8 mouse cellular contexts compared by ENCODE assay signal in the genomic region with DNA sequence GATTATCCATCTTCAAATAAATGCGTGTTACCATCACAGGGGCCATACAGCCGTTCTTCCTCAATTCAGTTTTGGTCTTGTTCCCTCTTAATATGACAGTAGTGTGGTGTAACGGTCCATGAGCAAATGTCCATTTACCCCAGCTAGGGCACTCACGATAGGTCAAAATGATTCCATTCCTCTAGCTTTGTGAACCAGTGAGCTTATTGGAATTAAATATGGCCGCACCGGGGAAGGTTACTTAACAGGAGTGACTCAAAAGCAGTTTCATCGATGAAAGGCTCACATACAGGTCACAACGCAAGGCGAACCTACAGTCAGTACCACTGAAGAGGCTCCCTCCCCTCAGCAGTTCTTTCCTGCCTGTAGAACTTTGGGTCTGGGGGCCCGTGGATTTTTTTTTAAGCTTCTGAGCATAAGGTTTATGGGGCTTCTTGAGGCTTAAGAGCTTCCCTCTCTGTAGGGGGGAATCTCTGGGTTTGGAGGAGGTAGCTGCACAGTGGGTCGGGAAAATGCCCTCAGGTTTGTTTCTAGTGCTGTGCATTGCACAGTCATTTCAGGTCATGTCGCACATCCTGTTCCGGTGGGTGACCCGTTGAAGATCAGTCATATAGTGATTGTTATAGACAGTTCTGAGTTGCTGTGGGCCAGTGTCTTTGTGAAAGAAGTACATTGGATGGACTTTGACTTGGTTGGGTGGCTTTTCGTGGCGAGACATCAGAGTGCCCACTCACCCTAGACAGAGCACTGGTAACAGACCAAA. TPM values are rescaled to one million over a fixed set of nuclear protein-coding genes. Genes with fewer than 3 reads are reported as not detected.
DNase-seq lines count a peak whose midpoint lies in the region; ATAC-seq and TF ChIP-seq lines count a peak whose summit lies in the region.

No protein-coding gene starts in this region.

- H3K27me3 ChIP-seq in kidney, embryonic 14.5 days (ENCODE audit: control insufficient read depth, insufficient read depth, low read length) = no peaks in the 10 kb centered on the region
- no peaks in the 10 kb centered on the region for H3K27me3 ChIP-seq in limb, embryonic 12.5 days
- no peaks in the 10 kb centered on the region for H3K27me3 ChIP-seq in midbrain, postnatal 0 days (ENCODE audit: insufficient read depth, low read length)

- 34% methylated on average over 16 of the region's 16 CpGs for WGBS in kidney, embryonic 14.5 days
- WGBS in limb, embryonic 12.5 days = 37% methylated on average over 16 of the region's 16 CpGs
- 35% methylated on average over 16 of the region's 16 CpGs for whole genome bisulfite sequencing in midbrain, postnatal 0 days

- H3K4me3 ChIP-seq in kidney, embryonic 14.5 days (ENCODE audit: low read length) = peak overlapping the region; percentile 76
- peak overlapping the region; percentile 87 for H3K4me3 ChIP-seq in limb, embryonic 12.5 days (replicated peaks)
- peak overlapping the region; percentile 74 for H3K4me3 ChIP-seq in midbrain, postnatal 0 days (ENCODE audit: low read depth, low read length)

- no peaks in the 10 kb centered on the region for H3K9me3 ChIP-seq in kidney, embryonic 14.5 days (ENCODE audit: control insufficient read depth, low read length)
- H3K9me3 ChIP-seq in limb, embryonic 12.5 days = no peaks in the 10 kb centered on the region
- H3K9me3 ChIP-seq in midbrain, postnatal 0 days (ENCODE audit: low read length) = no peaks in the 10 kb centered on the region

- DNase-seq in kidney, postnatal 36 days = no peak
- DNase-seq in R1 (ENCODE audit: low read depth, low spot score) = peak; percentile 43
- DNase-seq in midbrain, postnatal 0 days (ENCODE audit: low spot score) = peak; percentile 42
- DNase-seq in ovary, adult 18-20 months (ENCODE audit: low spot score) = no peak
- no peak for DNase-seq in ovary, postnatal 10 days (ENCODE audit: low spot score)

- H3K9ac ChIP-seq in kidney, embryonic 14.5 days (ENCODE audit: low read depth, low read length) = peak overlapping the region; percentile 82
- peak overlapping the region; percentile 81 for H3K9ac ChIP-seq in limb, embryonic 12.5 days (replicated peaks)
- H3K9ac ChIP-seq in midbrain, postnatal 0 days (replicated peaks; ENCODE audit: low read length, poor library complexity, severe bottlenecking) = peak overlapping the region; percentile 79

- peak overlapping the region; percentile 73 for H3K4me2 ChIP-seq in kidney, embryonic 14.5 days (replicated peaks; ENCODE audit: low read depth, low read length)
- peak overlapping the region; percentile 77 for H3K4me2 ChIP-seq in limb, embryonic 12.5 days
- H3K4me2 ChIP-seq in midbrain, postnatal 0 days (ENCODE audit: low read depth, low read length, poor library complexity, severe bottlenecking) = peak overlapping the region; percentile 66

- peaks cover 10% of the 10 kb centered on the region for H3K4me1 ChIP-seq in kidney, embryonic 14.5 days (ENCODE audit: control insufficient read depth, insufficient read depth, low read length)
- H3K4me1 ChIP-seq in limb, embryonic 12.5 days (replicated peaks) = peaks cover 13% of the 10 kb centered on the region
- peaks cover 10% of the 10 kb centered on the region for H3K4me1 ChIP-seq in midbrain, postnatal 0 days (ENCODE audit: insufficient read depth, low read length)

- TF ChIP-seq CTCF in midbrain, postnatal 0 days (IDR thresholded peaks at IDR 0.05) = no peak

- peaks cover 28% of the 10 kb centered on the region for H3K36me3 ChIP-seq in kidney, embryonic 14.5 days (ENCODE audit: control insufficient read depth, insufficient read depth, low read length)
- peaks cover 34% of the 10 kb centered on the region for H3K36me3 ChIP-seq in limb, embryonic 12.5 days
- peaks cover 13% of the 10 kb centered on the region for H3K36me3 ChIP-seq in midbrain, postnatal 0 days (ENCODE audit: insufficient read depth, low read length)

- no peak for ATAC-seq in kidney, embryonic 14.5 days (ENCODE audit: low FRiP score, low TSS enrichment)
- peak; percentile 26 for ATAC-seq in erythroblast, adult 5-6 weeks (replicated peaks; ENCODE audit: low FRiP score, poor library complexity, severe bottlenecking)
- ATAC-seq in limb, embryonic 12.5 days (ENCODE audit: insufficient number of reproducible peaks, insufficient read depth, low FRiP score, low TSS enrichment, low read depth) = no peak
- no peak for ATAC-seq in midbrain, postnatal 0 days (ENCODE audit: low FRiP score)

- H3K27ac ChIP-seq in kidney, embryonic 14.5 days (ENCODE audit: low read depth, low read length) = peak overlapping the region; percentile 95
- peak overlapping the region; percentile 91 for H3K27ac ChIP-seq in limb, embryonic 12.5 days
- peak overlapping the region; percentile 96 for H3K27ac ChIP-seq in midbrain, postnatal 0 days (ENCODE audit: low read depth, low read length)

RNA-seq across cellular contexts. Expression of a gene that starts 0.9 kb away (rescaled TPM):
- polyA plus RNA-seq in kidney, embryonic 14.5 days (2014; fragmentation: Nextera tagmentation; extraction: Ambion mirVana) = 36.2 and 43.2 TPM in 2 replicates
- 6.1 and 10.4 TPM in 2 replicates for total RNA-seq in erythroblast, adult 5-6 weeks (2015; ENCODE audit: low replicate concordance)
- total RNA-seq in erythroblast, adult 5-6 weeks (2017; ENCODE audit: low replicate concordance) = 2.6 and 6.7 TPM in 2 replicates
- polyA plus RNA-seq in limb, embryonic 12.5 days (2016; fragmentation: Nextera tagmentation; extraction: Ambion mirVana) = 69.5 and 72.0 TPM in 2 replicates
- 15.0 and 22.1 TPM in 2 replicates for total RNA-seq in midbrain, postnatal 0 days (2014; rRNA removed)
- polyA plus RNA-seq in midbrain, postnatal 0 days (2015; fragmentation: Nextera tagmentation; extraction: Ambion mirVana) = 40.8 and 43.5 TPM in 2 replicates

RNA-seq across cellular contexts. Expression of a gene that starts 36.6 kb away (rescaled TPM):
- polyA plus RNA-seq in kidney, embryonic 14.5 days (2014; fragmentation: Nextera tagmentation; extraction: Ambion mirVana) = 3.4 and 4.8 TPM in 2 replicates
- not detected in 2 replicates for total RNA-seq in erythroblast, adult 5-6 weeks (2015; ENCODE audit: low replicate concordance)
- not detected in 2 replicates for total RNA-seq in erythroblast, adult 5-6 weeks (2017; ENCODE audit: low replicate concordance)
- polyA plus RNA-seq in limb, embryonic 12.5 days (2016; fragmentation: Nextera tagmentation; extraction: Ambion mirVana) = 12.7 and 13.5 TPM in 2 replicates
- total RNA-seq in midbrain, postnatal 0 days (2014; rRNA removed) = 96.0 and 101 TPM in 2 replicates
- 69.6 and 74.9 TPM in 2 replicates for polyA plus RNA-seq in midbrain, postnatal 0 days (2015; fragmentation: Nextera tagmentation; extraction: Ambion mirVana)

RNA-seq across cellular contexts. Expression of a gene that starts 40.0 kb away (rescaled TPM):
- 32.9 and 36.2 TPM in 2 replicates for polyA plus RNA-seq in kidney, embryonic 14.5 days (2014; fragmentation: Nextera tagmentation; extraction: Ambion mirVana)
- total RNA-seq in erythroblast, adult 5-6 weeks (2015; ENCODE audit: low replicate concordance) = not detected in 2 replicates
- 2.4 and 3.4 TPM in 2 replicates for total RNA-seq in erythroblast, adult 5-6 weeks (2017; ENCODE audit: low replicate concordance)
- 38.8 and 41.1 TPM in 2 replicates for polyA plus RNA-seq in limb, embryonic 12.5 days (2016; fragmentation: Nextera tagmentation; extraction: Ambion mirVana)
- 21.4 and 28.8 TPM in 2 replicates for total RNA-seq in midbrain, postnatal 0 days (2014; rRNA removed)
- polyA plus RNA-seq in midbrain, postnatal 0 days (2015; fragmentation: Nextera tagmentation; extraction: Ambion mirVana) = 42.8 and 43.9 TPM in 2 replicates

RNA-seq across cellular contexts. Expression of a gene that starts 55.3 kb away (rescaled TPM):
- polyA plus RNA-seq in kidney, embryonic 14.5 days (2014; fragmentation: Nextera tagmentation; extraction: Ambion mirVana) = 24.2 and 35.7 TPM in 2 replicates
- 11.3 and 15.8 TPM in 2 replicates for total RNA-seq in erythroblast, adult 5-6 weeks (2015; ENCODE audit: low replicate concordance)
- total RNA-seq in erythroblast, adult 5-6 weeks (2017; ENCODE audit: low replicate concordance) = 12.8 and 16.5 TPM in 2 replicates
- polyA plus RNA-seq in limb, embryonic 12.5 days (2016; fragmentation: Nextera tagmentation; extraction: Ambion mirVana) = 40.4 and 40.6 TPM in 2 replicates
- total RNA-seq in midbrain, postnatal 0 days (2014; rRNA removed) = 47.6 and 49.4 TPM in 2 replicates
- 36.4 and 39.4 TPM in 2 replicates for polyA plus RNA-seq in midbrain, postnatal 0 days (2015; fragmentation: Nextera tagmentation; extraction: Ambion mirVana)

Comparison
In these comparisons a context has a peak if more than half of its experiments do, and no peak if none do; other contexts are left out.
1. DNase-seq: peak in R1 (single experiment) and midbrain, postnatal 0 days (single experiment); none in kidney, postnatal 36 days (0 of 2), ovary, adult 18-20 months (single experiment) and ovary, postnatal 10 days (single experiment).
2. Peak in every context shown above with its lines, with median percentiles within 50 percentile points of each other: H3K27ac ChIP-seq, H3K4me2 ChIP-seq, H3K4me3 ChIP-seq and H3K9ac ChIP-seq.